Mouse (Mus musculus) stomach, postnatal 0 days (tissue): Measurements from ENCODE around the gene Adcy5.

ENCODE experiments used
- CTCF ChIP-seq: IDR thresholded peaks from 2 replicates; pipeline ENCODE4 v1.5.1; 2016; ENCODE audit warnings: antibody characterized with exemption, low read depth, mild to moderate bottlenecking, moderate library complexity
- EP300 ChIP-seq: optimal IDR thresholded peaks from 2 replicates; pipeline ENCODE3; 2016; ENCODE audit warnings: antibody characterized with exemption

DNA sequence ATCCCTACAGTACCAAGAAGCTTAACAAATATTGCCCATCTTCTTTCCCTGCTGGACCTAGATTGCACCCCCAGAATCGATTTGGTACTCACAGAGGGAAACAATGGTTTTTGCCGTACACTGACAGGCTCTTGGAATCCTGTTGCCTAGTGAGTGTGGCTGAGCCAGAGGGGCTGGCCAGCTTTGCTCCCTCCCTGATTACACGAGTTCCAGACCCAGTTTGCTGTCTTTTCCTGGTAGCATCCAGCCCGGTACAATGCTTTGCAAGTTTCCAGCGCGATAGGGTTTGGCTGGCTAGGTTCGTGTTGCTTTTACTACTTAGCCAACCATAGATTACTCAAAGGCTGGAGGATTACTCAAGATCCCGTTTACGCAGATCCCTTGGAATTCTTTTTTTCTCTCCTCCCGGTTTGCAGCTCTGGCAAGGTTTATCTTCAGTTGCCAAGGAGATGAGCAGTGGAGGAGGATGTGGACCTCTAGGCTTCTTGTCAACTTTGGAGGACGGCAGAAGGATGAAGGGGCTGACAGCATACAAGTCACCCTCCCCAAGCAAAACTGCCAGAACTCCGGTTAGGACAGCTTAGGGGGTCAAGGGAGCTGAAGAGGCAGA, 1.4 kb upstream of the Adcy5 start:
- TF ChIP-seq EP300 (no peak), CTCF (no peak)
